Mouse (Mus musculus): ENCODE data around the gene Fam89b.

Fam89b gene

DNA sequence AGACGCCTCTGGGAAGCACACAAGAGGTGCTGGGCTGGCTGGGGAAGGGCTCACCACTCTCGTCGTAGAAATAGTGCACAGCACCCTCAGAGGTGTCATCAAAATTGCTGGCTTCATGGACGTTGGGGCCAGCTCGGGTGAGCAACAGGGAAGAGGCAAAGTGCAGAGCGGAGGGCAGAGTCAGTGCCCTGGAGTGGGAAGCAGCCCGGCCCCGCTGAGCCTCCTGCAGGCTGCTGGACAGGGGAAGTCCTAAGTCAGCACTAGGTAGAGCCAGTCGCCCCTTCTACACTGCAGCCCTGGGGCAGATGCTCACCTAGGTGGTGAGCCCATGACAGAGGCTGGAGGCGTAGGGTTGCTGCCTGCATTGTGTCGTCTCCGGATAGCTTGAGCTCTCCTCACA, 45.2 kb downstream of the Fam89b start:
- DNase-seq (ENCODE audit: low spot score in 2 of 2): no peak

DNA sequence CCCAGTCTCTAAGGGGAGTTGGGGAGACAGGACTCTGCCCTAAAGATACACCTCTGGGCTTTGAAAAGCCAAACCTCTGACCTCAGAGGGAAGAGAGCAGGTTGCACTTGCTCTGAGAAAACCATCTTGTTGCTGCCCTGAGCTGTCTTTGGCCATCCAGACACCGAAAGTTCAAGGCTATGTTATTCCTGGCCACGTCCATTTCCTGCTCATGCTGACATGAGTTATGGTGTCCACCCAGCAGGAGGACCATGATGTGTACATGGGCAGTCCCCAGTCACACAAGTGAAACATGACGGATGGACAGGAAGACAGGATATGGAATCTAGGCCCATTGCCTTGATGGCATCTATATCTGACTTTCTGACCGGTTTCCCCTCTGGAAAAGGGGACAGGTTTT, 49.0 kb downstream of the Fam89b start:
- no peak for DNase-seq (ENCODE audit: low spot score in 2 of 2)
